Mouse (Mus musculus) heart, postnatal 0 days (tissue): ENCODE results near the gene Amhr2.
A peak's percentile ranks its signal among the peaks of the same experiment; 100 is the strongest.

Experiments used
- CTCF ChIP-seq: IDR thresholded peaks from 2 replicates; pipeline ENCODE4 v1.5.1; 2016; ENCODE audit warnings: antibody characterized with exemption, control low read depth, low read depth
- EP300 ChIP-seq: IDR thresholded peaks from 2 replicates; pipeline ENCODE4 v1.6.1; 2016; ENCODE audit warnings: antibody characterized with exemption, low read depth

- no peak; the same call in 1 of the 2 replicates for TF ChIP-seq CTCF
- 0 out of 2 replicates have a peak, but pooled peaks have one; percentile 22 for TF ChIP-seq EP300
Observed at GRCm38 (mm10) chr15:102470605-102471294, 25.6 kb downstream of the Amhr2 start.
